Mouse (Mus musculus): Measurements from ENCODE around the gene Coro1b. TPM values are rescaled to one million over a fixed set of nuclear protein-coding genes. Genes with fewer than 3 reads are reported as not detected.

The Coro1b gene
- polyA plus RNA-seq, 1 experiment from 2014 or later: 74.8 TPM

- peak overlapping the region; percentile 82 for H3K9ac ChIP-seq (ENCODE audit: low read depth, low read length)
- H3K9me3 ChIP-seq (replicated peaks; ENCODE audit: control insufficient read depth, low read length): no peaks in the 10 kb centered on the region
- WGBS (ENCODE audit: insufficient replicate concordance): under 1% methylated on average over 43 of the region's 43 CpGs
- no peaks in the 10 kb centered on the region for H3K27me3 ChIP-seq (ENCODE audit: control insufficient read depth, insufficient read depth, low read depth, low read length)
- peak; percentile 93 for ATAC-seq (ENCODE audit: low read depth)
- H3K27ac ChIP-seq (ENCODE audit: low read length): peak overlapping the region; percentile 83
- H3K4me2 ChIP-seq (ENCODE audit: low read depth, low read length): peak overlapping the region; percentile 98
- H3K36me3 ChIP-seq (ENCODE audit: control insufficient read depth, insufficient read depth): no peaks in the 10 kb centered on the region
- H3K4me1 ChIP-seq (ENCODE audit: control insufficient read depth, low read depth, low read length): peaks cover 20% of the 10 kb centered on the region
- peak overlapping the region; percentile 68 for H3K4me3 ChIP-seq (ENCODE audit: low read depth, low read length)
Observed at GRCm38 (mm10) chr19:4169378-4169784, 21.0 kb downstream of the Coro1b start.

- no peaks in the 10 kb centered on the region for H3K27me3 ChIP-seq (ENCODE audit: control insufficient read depth, insufficient read depth, low read depth, low read length)
- no peaks in the 10 kb centered on the region for H3K9me3 ChIP-seq (replicated peaks; ENCODE audit: control insufficient read depth, low read length)
- ATAC-seq (ENCODE audit: low read depth): peak; percentile 2; the same call in 1 of the 2 replicates
- WGBS (ENCODE audit: insufficient replicate concordance): 13% methylated on average over 27 of the region's 27 CpGs
- H3K4me3 ChIP-seq (ENCODE audit: low read depth, low read length): peak overlapping the region; percentile 68
- no peaks in the 10 kb centered on the region for H3K36me3 ChIP-seq (ENCODE audit: control insufficient read depth, insufficient read depth)
- H3K9ac ChIP-seq (ENCODE audit: low read depth, low read length): peak overlapping the region; percentile 82
- H3K4me2 ChIP-seq (ENCODE audit: low read depth, low read length): peak overlapping the region; percentile 98
- peaks cover 15% of the 10 kb centered on the region for H3K4me1 ChIP-seq (ENCODE audit: control insufficient read depth, low read depth, low read length)
- peak overlapping the region; percentile 83 for H3K27ac ChIP-seq (ENCODE audit: low read length)
Observed at GRCm38 (mm10) chr19:4169810-4170209, 21.4 kb downstream of the Coro1b start.

- H3K36me3 ChIP-seq (ENCODE audit: control insufficient read depth, insufficient read depth): no peaks in the 10 kb centered on the region
- H3K4me2 ChIP-seq (ENCODE audit: low read depth, low read length): no peak overlapping the region
- no peak overlapping the region for H3K27ac ChIP-seq (ENCODE audit: low read length)
- H3K27me3 ChIP-seq (ENCODE audit: control insufficient read depth, insufficient read depth, low read depth, low read length): no peaks in the 10 kb centered on the region
- WGBS (ENCODE audit: insufficient replicate concordance): 70% methylated on average over 10 of the region's 10 CpGs
- no peak for ATAC-seq (ENCODE audit: low read depth)
- peaks cover 17% of the 10 kb centered on the region for H3K4me1 ChIP-seq (ENCODE audit: control insufficient read depth, low read depth, low read length)
- no peaks in the 10 kb centered on the region for H3K9me3 ChIP-seq (replicated peaks; ENCODE audit: control insufficient read depth, low read length)
- H3K9ac ChIP-seq (ENCODE audit: low read depth, low read length): no peak overlapping the region
- no peak overlapping the region for H3K4me3 ChIP-seq (ENCODE audit: low read depth, low read length)
Observed at GRCm38 (mm10) chr19:4170723-4171392, 22.4 kb downstream of the Coro1b start.

DNA sequence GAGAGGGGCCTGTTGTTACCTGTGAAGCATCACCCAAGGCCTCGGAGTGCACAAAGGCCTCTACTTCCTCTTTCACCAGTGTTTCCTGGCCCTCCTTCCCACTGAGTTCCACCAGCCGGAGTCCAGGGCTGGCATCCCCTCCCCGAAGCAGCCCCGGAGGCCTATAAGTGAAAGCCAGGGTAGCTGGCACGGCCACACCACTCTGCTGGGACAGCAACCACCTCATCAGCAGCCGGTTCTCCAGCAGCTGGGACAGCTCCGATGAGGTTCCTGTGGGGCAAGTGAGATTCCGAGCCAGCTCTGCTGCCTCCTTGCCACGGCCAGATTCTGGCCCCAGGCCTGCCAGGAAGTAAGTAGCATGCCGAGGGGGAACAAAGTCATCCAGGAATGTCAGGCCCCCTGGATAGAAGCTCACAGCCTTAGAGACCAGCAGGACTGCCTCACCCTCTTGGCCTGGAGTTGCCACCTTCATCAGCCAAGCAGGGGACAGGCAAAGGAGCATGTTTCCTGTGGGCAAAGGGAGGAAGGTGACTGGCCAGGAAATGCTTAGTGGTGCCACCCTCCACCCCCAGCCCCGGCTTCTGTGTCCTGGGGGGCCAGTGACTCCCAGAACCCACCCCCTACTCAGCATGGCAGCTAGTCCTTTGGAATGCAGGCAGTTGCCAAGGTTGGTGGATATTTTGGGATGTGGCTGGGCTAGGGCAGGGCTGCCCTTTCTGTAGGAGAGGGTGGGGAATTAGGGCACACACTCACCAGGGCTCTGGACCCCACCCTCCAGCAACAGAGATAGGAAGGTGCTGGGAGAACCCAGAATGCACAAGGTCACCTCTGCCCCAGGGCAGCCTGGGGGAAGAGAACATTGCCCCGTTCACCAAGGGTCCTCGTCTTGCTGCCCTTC, 23.2 kb downstream of the Coro1b start:
- Histone ChIP-seq H3K4me3 (ENCODE audit: low read depth, low read length) (no peak overlapping the region), H3K9me3 (replicated peaks; ENCODE audit: control insufficient read depth, low read length) (no peaks in the 10 kb centered on the region), H3K27me3 (ENCODE audit: control insufficient read depth, insufficient read depth, low read depth, low read length) (no peaks in the 10 kb centered on the region), H3K4me1 (ENCODE audit: control insufficient read depth, low read depth, low read length) (peaks cover 17% of the 10 kb centered on the region), H3K9ac (ENCODE audit: low read depth, low read length) (no peak overlapping the region), H3K36me3 (ENCODE audit: control insufficient read depth, insufficient read depth) (no peaks in the 10 kb centered on the region), H3K27ac (ENCODE audit: low read length) (no peak overlapping the region), H3K4me2 (ENCODE audit: low read depth, low read length) (no peak overlapping the region)
- ATAC-seq (ENCODE audit: low read depth): no peak
- 37% methylated on average over 13 of the region's 13 CpGs for WGBS (ENCODE audit: insufficient replicate concordance)

DNA sequence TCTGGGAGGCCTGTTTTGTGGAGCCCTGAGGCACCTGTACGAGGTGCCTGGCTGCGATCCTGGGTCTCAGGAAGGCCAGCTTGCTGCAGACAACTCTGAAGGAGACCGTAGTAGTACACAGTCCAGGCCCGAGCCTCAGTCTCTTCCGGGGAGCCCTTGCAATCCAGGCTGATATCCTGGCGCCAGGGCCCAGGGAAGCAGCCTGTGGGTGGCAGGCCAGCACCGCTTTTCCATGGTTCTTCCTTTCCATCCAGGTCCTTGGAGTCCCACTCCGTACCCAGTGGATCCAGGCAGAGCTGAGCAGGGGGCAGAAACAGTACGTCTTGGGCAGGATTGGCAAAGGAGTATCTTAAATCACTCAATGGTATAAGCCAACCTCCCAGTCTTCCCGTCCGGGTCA, 24.5 kb downstream of the Coro1b start:
- no peaks in the 10 kb centered on the region for H3K9me3 ChIP-seq (replicated peaks; ENCODE audit: control insufficient read depth, low read length)
- whole genome bisulfite sequencing (ENCODE audit: insufficient replicate concordance): 65% methylated on average over 11 of the region's 11 CpGs
- H3K27ac ChIP-seq (ENCODE audit: low read length): no peak overlapping the region
- H3K27me3 ChIP-seq (ENCODE audit: control insufficient read depth, insufficient read depth, low read depth, low read length): no peaks in the 10 kb centered on the region
- no peak overlapping the region; the same call in 1 of the 2 replicates for H3K9ac ChIP-seq (ENCODE audit: low read depth, low read length)
- peaks cover 14% of the 10 kb centered on the region for H3K4me1 ChIP-seq (ENCODE audit: control insufficient read depth, low read depth, low read length)
- H3K36me3 ChIP-seq (ENCODE audit: control insufficient read depth, insufficient read depth): no peaks in the 10 kb centered on the region
- no peak overlapping the region for H3K4me2 ChIP-seq (ENCODE audit: low read depth, low read length)
- ATAC-seq (ENCODE audit: low read depth): no peak
- H3K4me3 ChIP-seq (ENCODE audit: low read depth, low read length): no peak overlapping the region

DNA sequence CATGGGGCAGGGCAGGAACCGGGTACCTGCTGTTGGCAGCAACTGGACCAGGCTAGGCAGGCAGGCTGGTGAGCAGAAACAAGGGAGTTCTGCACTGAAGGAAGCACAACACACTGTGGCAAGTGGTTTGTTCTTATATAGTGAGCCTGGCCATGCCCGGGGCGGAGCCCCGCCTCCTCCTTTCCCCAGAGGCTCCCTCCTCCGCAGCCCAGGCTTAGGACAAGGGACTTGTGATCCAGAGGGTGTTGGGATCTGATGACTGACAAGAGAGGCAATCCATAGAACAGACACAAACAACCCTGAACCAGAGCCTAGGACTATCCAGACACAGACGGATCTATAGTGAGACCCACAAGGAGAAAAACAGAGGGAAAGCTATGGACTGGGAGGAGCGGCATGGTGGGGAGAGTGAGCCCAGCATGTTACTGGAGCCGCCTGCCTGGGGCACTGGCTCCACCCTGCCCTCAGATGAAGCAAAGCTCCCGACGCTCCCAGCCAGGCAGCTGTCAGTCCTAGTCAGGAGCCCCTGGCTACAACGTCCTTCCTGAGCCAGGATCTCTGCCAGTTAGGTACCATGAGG, 27.0 kb downstream of the Coro1b start, which contains the start of gene Carns1:
TSS of gene Carns1 (minus strand) at position 112 of the 580 bp plus-strand sequence.
- Histone ChIP-seq H3K27me3 (ENCODE audit: control insufficient read depth, insufficient read depth, low read depth, low read length) (no peaks in the 10 kb centered on the region), H3K4me2 (ENCODE audit: low read depth, low read length) (peak within 1 kb of the TSS; percentile 38; the same call in 1 of the 2 replicates), H3K4me3 (ENCODE audit: low read depth, low read length) (no peak within 1 kb of the TSS), H3K9me3 (replicated peaks; ENCODE audit: control insufficient read depth, low read length) (no peaks in the 10 kb centered on the region), H3K9ac (ENCODE audit: low read depth, low read length) (no peak within 1 kb of the TSS), H3K27ac (ENCODE audit: low read length) (no peak within 1 kb of the TSS), H3K36me3 (ENCODE audit: control insufficient read depth, insufficient read depth) (no peaks in the 10 kb centered on the region), H3K4me1 (ENCODE audit: control insufficient read depth, low read depth, low read length) (peaks cover 6% of the 10 kb centered on the region)
- 22% methylated on average over 11 of the region's 11 CpGs for WGBS (ENCODE audit: insufficient replicate concordance)
- ATAC-seq (ENCODE audit: low read depth): peak; percentile 26; the same call in 1 of the 2 replicates

- WGBS (ENCODE audit: insufficient replicate concordance): 70% methylated on average over 7 of the region's 7 CpGs
- Histone ChIP-seq H3K36me3 (ENCODE audit: control insufficient read depth, insufficient read depth) (no peaks in the 10 kb centered on the region), H3K9ac (ENCODE audit: low read depth, low read length) (no peak overlapping the region), H3K4me2 (ENCODE audit: low read depth, low read length) (no peak overlapping the region), H3K9me3 (replicated peaks; ENCODE audit: control insufficient read depth, low read length) (no peaks in the 10 kb centered on the region), H3K27me3 (ENCODE audit: control insufficient read depth, insufficient read depth, low read depth, low read length) (no peaks in the 10 kb centered on the region), H3K4me3 (ENCODE audit: low read depth, low read length) (no peak overlapping the region), H3K27ac (ENCODE audit: low read length) (no peak overlapping the region), H3K4me1 (ENCODE audit: control insufficient read depth, low read depth, low read length) (peaks cover 15% of the 10 kb centered on the region)
- ATAC-seq (ENCODE audit: low read depth): no peak
Observed at GRCm38 (mm10) chr19:4180411-4180810, 32.0 kb downstream of the Coro1b start.

GRCm38 (mm10) chr19:4181892-4182291, 33.5 kb downstream of the Coro1b start:
- 43% methylated on average over 3 of the region's 3 CpGs for WGBS (ENCODE audit: insufficient replicate concordance)
- no peak overlapping the region for H3K4me3 ChIP-seq (ENCODE audit: low read depth, low read length)

More at GRCm38 (mm10) chr19:4181892-4182291, 33.5 kb downstream of the Coro1b start:
- H3K36me3 ChIP-seq (ENCODE audit: control insufficient read depth, insufficient read depth): no peaks in the 10 kb centered on the region
- peaks cover 16% of the 10 kb centered on the region for H3K4me1 ChIP-seq (ENCODE audit: control insufficient read depth, low read depth, low read length)
- H3K27ac ChIP-seq (ENCODE audit: low read length): no peak overlapping the region
- no peak for ATAC-seq (ENCODE audit: low read depth)
- no peak overlapping the region for H3K9ac ChIP-seq (ENCODE audit: low read depth, low read length)
- H3K27me3 ChIP-seq (ENCODE audit: control insufficient read depth, insufficient read depth, low read depth, low read length): no peaks in the 10 kb centered on the region
- no peak overlapping the region for H3K4me2 ChIP-seq (ENCODE audit: low read depth, low read length)
- no peaks in the 10 kb centered on the region for H3K9me3 ChIP-seq (replicated peaks; ENCODE audit: control insufficient read depth, low read length)
